Mouse (Mus musculus): ENCODE data around the gene Haspin.

DNA sequence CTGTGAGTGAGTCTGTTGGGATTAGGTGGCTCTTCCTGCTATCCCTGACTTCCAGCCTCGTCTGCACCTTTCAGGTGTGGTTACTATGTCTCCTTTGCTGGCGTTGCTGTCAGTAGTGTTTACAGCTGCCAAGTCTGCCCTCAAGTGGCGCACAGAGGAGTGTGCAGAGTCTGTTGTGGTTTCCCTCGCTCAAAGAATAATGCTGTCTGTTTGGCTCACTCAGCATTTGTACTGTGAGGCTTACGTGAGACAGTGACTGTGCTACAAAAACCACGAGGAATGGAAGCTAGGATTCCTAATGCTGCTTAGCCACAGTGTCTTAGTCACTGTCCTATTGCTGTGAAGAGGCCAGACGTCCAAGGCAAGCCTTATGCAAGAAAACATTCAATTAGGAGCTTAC lies 7.1 kb downstream of the Haspin start:
- TF ChIP-seq CTCF (IDR thresholded peaks at IDR 0.05; ENCODE audit: low read depth) (peak; percentile 68), EP300 (IDR thresholded peaks at IDR 0.05; ENCODE audit: low read depth) (no peak)

Measured in liver, postnatal 0 days (tissue).